Mouse (Mus musculus): ENCODE data around the gene Olr1.

DNA sequence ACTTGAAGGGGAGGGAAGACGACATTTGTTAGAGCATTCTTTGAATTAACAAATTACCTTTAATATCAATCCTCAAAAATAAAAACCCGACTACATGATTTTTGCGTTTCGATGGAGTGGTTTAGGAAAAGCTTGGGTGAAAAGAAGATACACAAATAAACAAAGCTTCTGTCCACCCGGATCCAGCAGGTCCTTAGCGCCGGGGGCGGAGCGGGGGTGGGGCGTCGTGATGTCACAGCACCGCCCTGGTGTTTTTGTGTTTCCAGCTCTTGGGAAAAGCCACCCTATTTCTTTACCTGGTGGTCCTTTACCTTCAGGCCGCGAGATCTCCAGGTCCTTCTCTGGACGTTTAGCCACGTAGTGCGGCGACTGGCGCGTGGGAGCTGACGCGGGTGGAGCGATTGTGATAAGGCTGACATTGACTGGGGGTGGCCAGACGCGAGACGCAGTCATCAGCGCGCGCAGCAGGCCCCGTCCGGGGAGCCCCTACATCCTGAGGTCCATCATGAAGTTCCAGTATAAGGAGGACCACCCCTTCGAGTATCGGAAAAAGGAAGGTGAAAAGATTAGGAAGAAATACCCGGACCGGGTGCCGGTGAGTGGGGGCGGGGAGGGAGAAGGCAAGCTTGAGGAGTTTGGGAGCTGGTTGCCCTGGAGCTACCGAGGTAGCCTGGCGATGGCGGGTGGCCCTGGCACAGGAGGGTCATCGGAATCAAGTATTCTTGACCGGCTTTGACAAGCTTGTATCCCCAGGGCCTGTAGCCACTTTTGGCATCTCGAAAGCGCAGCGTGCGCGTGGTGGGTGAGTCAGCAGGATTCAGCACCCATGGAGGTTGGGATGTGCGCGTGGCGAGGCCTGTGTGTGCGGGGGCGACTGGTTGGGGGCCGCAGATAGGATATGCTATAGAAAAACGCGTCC, 26.2 kb upstream of the Olr1 start, which contains the start of gene Gabarapl1:
- TF ChIP-seq RAD21 (IDR thresholded peaks at IDR 0.05; ENCODE audit: low read depth, low read length) (no peak), POLR2A (IDR thresholded peaks at IDR 0.05; ENCODE audit: low read depth, low read length) (no peak; the same call in 1 of the 2 replicates), KAT2A (IDR thresholded peaks at IDR 0.05; ENCODE audit: insufficient replicate concordance, low read length) (no peak), CTCF (conservative IDR thresholded peaks at IDR 0.05 in 1 of 2, IDR thresholded peaks at IDR 0.05 in 1 of 2; ENCODE audit: low read depth in 2 of 2, low read length in 2 of 2) (no peak), USF2 (conservative IDR thresholded peaks at IDR 0.05; ENCODE audit: low read depth, low read length) (no peak), TCF12 (IDR thresholded peaks at IDR 0.05; ENCODE audit: low read depth, low read length) (no peak), E2F4 (IDR thresholded peaks at IDR 0.05; ENCODE audit: insufficient replicate concordance, low read depth, low read length) (no peak), SMC3 (IDR thresholded peaks at IDR 0.05; ENCODE audit: low read depth, low read length) (no peak), EP300 (IDR thresholded peaks at IDR 0.05; ENCODE audit: low read length) (no peak), ELF1 (IDR thresholded peaks at IDR 0.05; ENCODE audit: low read depth, low read length) (no peak), HCFC1 (IDR thresholded peaks at IDR 0.05; ENCODE audit: low read depth, low read length) (no peak), MAZ (IDR thresholded peaks at IDR 0.05; ENCODE audit: low read depth, low read length) (no peak), MAX (IDR thresholded peaks at IDR 0.05; ENCODE audit: low read length) (no peak), NELFE (IDR thresholded peaks at IDR 0.05; ENCODE audit: low read depth, low read length) (no peak; the same call in 1 of the 2 replicates)
